Mouse (Mus musculus) G1E (cell line): ENCODE data around the gene Insl3. TPM values are rescaled to one million over a fixed set of nuclear protein-coding genes. Genes with fewer than 3 reads are reported as not detected.
"Not testable (repeated sequence)": the region's sequence is repeated elsewhere in the genome, so short reads cannot be mapped to it uniquely, and the experiment has no call there.

Source experiments
- ATAC-seq: 2 replicates; pipeline ENCODE4 v1.8.0; 2016; ENCODE audit warnings: mild to moderate bottlenecking; ENCODE audit not compliant: insufficient number of reproducible peaks, poor library complexity, low FRiP score, severe bottlenecking; ENCODE audit errors: extremely low read depth
- DNase-seq: peaks from one replicate; pipeline ENCODE4 v3.0.0; 2012; ENCODE audit warnings: low spot score
- H3K27me3 ChIP-seq: 2 replicates; pipeline ENCODE4 v1.6.1; 2012; ENCODE audit warnings: mild to moderate bottlenecking, low read length, inconsistent platforms; ENCODE audit not compliant: insufficient read depth
- H3K36me3 ChIP-seq: replicated peaks from 2 replicates; pipeline ENCODE3; 2012; ENCODE audit warnings: mild to moderate bottlenecking, inconsistent platforms
- H3K4me1 ChIP-seq: 2 replicates; pipeline ENCODE4 v1.6.1; 2012; ENCODE audit warnings: low read depth, low read length, inconsistent platforms, mixed read lengths; ENCODE audit not compliant: insufficient read depth
- H3K4me3 ChIP-seq: 2 replicates; pipeline ENCODE4 v1.5.1; 2012; ENCODE audit warnings: low read depth, mild to moderate bottlenecking, inconsistent platforms, low read length, moderate library complexity, mixed read lengths
- H3K9me3 ChIP-seq: replicated peaks from 2 replicates; pipeline ENCODE4 v1.6.1; 2012; ENCODE audit warnings: inconsistent platforms
- CTCF ChIP-seq: IDR thresholded peaks from 2 replicates; pipeline ENCODE4 v1.5.1; 2012; ENCODE audit warnings: low read depth, low read length, inconsistent platforms, mixed read lengths
- GATA1 ChIP-seq: IDR thresholded peaks from 2 replicates; pipeline ENCODE4 v1.6.1; 2012; ENCODE audit warnings: borderline replicate concordance, low read length, inconsistent platforms, mixed read lengths
- GATA2 ChIP-seq: IDR thresholded peaks from 2 replicates; pipeline ENCODE4 v1.6.1; 2012; ENCODE audit warnings: low read depth, low read length, inconsistent platforms, borderline replicate concordance
- POLR2AphosphoS5 ChIP-seq: IDR thresholded peaks from 2 replicates; pipeline ENCODE4 v1.6.1; 2012; ENCODE audit warnings: low read depth, low read length, inconsistent platforms; ENCODE audit not compliant: insufficient replicate concordance
- TAL1 ChIP-seq: conservative IDR thresholded peaks from 2 replicates; pipeline ENCODE4 v1.6.1; 2012; ENCODE audit warnings: low read depth, low read length, inconsistent platforms, mixed read lengths
- polyA plus RNA-seq: library from polyadenylated mRNA; stranded (reverse); fragments of >175 nt; gene quantifications from 2 replicates; pipeline ENCODE4 v1.2.3, GENCODE M21; 2012
- total RNA-seq, 2 experiments: library from RNA; stranded (forward) in 1 of 2; stranded (reverse) in 1 of 2; fragments of 200-1000 nt in 1 of 2; fragments of >200 nt in 1 of 2; fragmentation: Nextera tagmentation in 1 of 2; gene quantifications; 2 replicates each; pipeline ENCODE4 v1.2.3; 2014 to 2017

Insl3 gene
- total and polyA plus RNA-seq, 3 experiments: 2.7 to 35.3 (median 3.4) TPM

GRCm38 (mm10) chr8:71686143-71686734 lies 2.8 kb upstream of the Insl3 start:
- DNase-seq (no peak), ATAC-seq (no peak)
- peaks cover 3% of the 10 kb centered on the region; the same call in 1 of the 2 replicates for H3K4me1 ChIP-seq
- H3K27me3 ChIP-seq: no peaks in the 10 kb centered on the region
- TF ChIP-seq GATA1: no peak
- TF ChIP-seq GATA2: no peak
- TF ChIP-seq TAL1: no peak
- TF ChIP-seq POLR2AphosphoS5: no peak
- no peak for TF ChIP-seq CTCF
- H3K36me3 ChIP-seq: peaks cover 69% of the 10 kb centered on the region
- peaks cover 3% of the 10 kb centered on the region; the same call in 1 of the 2 replicates for H3K9me3 ChIP-seq
- H3K4me3 ChIP-seq: no peak overlapping the region

- Histone ChIP-seq H3K9me3 (peaks cover 6% of the 10 kb centered on the region), H3K4me1 (peaks cover 3% of the 10 kb centered on the region; the same call in 1 of the 2 replicates), H3K36me3 (peaks cover 55% of the 10 kb centered on the region), H3K27me3 (peaks cover 3% of the 10 kb centered on the region; the same call in 1 of the 2 replicates), H3K4me3 (no peak overlapping the region)
- ATAC-seq (no peak), DNase-seq (no peak)
- TF ChIP-seq POLR2AphosphoS5 (no peak), GATA1 (no peak), TAL1 (no peak), CTCF (no peak), GATA2 (no peak)
Measured at GRCm38 (mm10) chr8:71687616-71688015, 1.4 kb upstream of the Insl3 start.

- TF ChIP-seq GATA2 (no peak), CTCF (no peak), TAL1 (no peak), POLR2AphosphoS5 (no peak), GATA1 (no peak)
- Histone ChIP-seq H3K4me1 (peaks cover 3% of the 10 kb centered on the region; the same call in 1 of the 2 replicates), H3K27me3 (peaks cover 10% of the 10 kb centered on the region; the same call in 1 of the 2 replicates), H3K4me3 (no peak overlapping the region), H3K36me3 (peaks cover 8% of the 10 kb centered on the region), H3K9me3 (peaks cover 14% of the 10 kb centered on the region)
- no peak for ATAC-seq
- DNase-seq: no peak
Measured at GRCm38 (mm10) chr8:71692509-71692908, 3.5 kb downstream of the Insl3 start.

GRCm38 (mm10) chr8:71693166-71694041 lies 4.4 kb downstream of the Insl3 start:
- TF ChIP-seq CTCF: no peak
- no peak for TF ChIP-seq GATA1
- no peak for TF ChIP-seq GATA2
- ATAC-seq: no peak
- H3K4me1 ChIP-seq: no peaks in the 10 kb centered on the region
- H3K4me3 ChIP-seq: no peak overlapping the region
- DNase-seq: no peak
- peaks cover 4% of the 10 kb centered on the region for H3K36me3 ChIP-seq
- peaks cover 10% of the 10 kb centered on the region; the same call in 1 of the 2 replicates for H3K27me3 ChIP-seq
- peaks cover 14% of the 10 kb centered on the region for H3K9me3 ChIP-seq

- not testable (repeated sequence) for H3K4me1 ChIP-seq, DNase-seq, H3K36me3 ChIP-seq, ATAC-seq, H3K4me3 ChIP-seq
- Histone ChIP-seq H3K27me3 (peaks cover 19% of the 10 kb centered on the region; the same call in 1 of the 2 replicates), H3K9me3 (peaks cover 14% of the 10 kb centered on the region)
- peak; percentile 38; the same call in 1 of the 2 replicates for TF ChIP-seq CTCF
Measured at GRCm38 (mm10) chr8:71695456-71695855, 6.4 kb downstream of the Insl3 start.

- no peak for DNase-seq
- no peak for ATAC-seq
- peaks cover 9% of the 10 kb centered on the region for H3K4me1 ChIP-seq
- H3K4me3 ChIP-seq: no peak overlapping the region
- H3K36me3 ChIP-seq: no peaks in the 10 kb centered on the region
- peaks cover 17% of the 10 kb centered on the region; the same call in 1 of the 2 replicates for H3K27me3 ChIP-seq
- no peaks in the 10 kb centered on the region for H3K9me3 ChIP-seq
- no peak for TF ChIP-seq POLR2AphosphoS5
Measured at GRCm38 (mm10) chr8:71700493-71701269, 11.7 kb downstream of the Insl3 start.
